Mouse (Mus musculus): ENCODE results near the gene Fhod1.

The Fhod1 gene

GRCm38 (mm10) chr8:105348450-105349095 lies 820 bp upstream of the Fhod1 start, which contains the start of gene Slc9a5:
Slc9a5 (plus strand) TSS chr8:105348843.
- DNase-seq, result peak; percentile 34

- peak; percentile 74 for DNase-seq
These were observed 934 bp downstream of the Fhod1 start for GRCm38 (mm10) chr8:105346611-105347427.

GRCm38 (mm10) chr8:105345061-105345975 lies 2.4 kb downstream of the Fhod1 start:
- peak; percentile 45 for DNase-seq

DNA sequence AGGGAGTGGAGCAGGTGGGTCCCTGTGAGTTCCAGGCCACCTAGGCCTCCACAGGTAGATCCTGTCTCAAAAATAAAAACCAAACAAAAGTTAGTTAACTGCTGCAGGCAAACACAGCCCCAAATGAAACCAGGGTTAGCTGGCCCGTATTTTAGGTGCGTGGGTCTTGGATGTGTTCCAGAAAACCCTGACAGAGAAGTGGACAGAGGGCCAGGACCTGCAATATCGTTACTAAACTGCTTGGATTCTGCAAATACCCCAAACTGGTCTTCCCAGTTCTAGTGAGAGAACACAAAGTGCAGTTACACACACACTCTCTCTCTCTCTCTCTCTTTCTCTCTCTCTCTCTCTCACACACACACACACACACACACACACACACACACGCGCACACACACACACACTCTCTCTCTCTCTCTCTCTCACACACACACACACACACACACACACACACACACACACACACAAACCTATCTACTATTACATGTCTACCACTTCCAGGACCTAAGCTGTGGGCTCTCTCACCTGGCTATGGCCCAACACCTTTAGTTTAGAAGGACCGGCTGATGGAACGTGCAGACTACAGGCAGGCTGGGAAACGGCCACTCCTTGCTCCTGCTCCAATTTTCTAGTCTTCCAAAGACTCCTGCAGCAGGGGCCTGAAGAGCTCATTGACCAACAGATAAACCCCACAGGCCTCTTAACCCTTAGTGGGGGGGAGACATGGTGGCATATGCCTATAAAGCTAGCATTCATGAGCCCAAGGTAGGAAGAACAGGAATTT lies 3.8 kb downstream of the Fhod1 start:
- no peak for DNase-seq

GRCm38 (mm10) chr8:105342768-105343167 lies 5.0 kb downstream of the Fhod1 start:
- no peak for DNase-seq

- no peak for DNase-seq
These were observed 6.4 kb downstream of the Fhod1 start for GRCm38 (mm10) chr8:105341399-105341798.

- no peak for DNase-seq
These were observed 7.7 kb downstream of the Fhod1 start for GRCm38 (mm10) chr8:105339886-105340635.

GRCm38 (mm10) chr8:105338992-105339391 lies 8.8 kb downstream of the Fhod1 start:
- DNase-seq, result no peak

DNA sequence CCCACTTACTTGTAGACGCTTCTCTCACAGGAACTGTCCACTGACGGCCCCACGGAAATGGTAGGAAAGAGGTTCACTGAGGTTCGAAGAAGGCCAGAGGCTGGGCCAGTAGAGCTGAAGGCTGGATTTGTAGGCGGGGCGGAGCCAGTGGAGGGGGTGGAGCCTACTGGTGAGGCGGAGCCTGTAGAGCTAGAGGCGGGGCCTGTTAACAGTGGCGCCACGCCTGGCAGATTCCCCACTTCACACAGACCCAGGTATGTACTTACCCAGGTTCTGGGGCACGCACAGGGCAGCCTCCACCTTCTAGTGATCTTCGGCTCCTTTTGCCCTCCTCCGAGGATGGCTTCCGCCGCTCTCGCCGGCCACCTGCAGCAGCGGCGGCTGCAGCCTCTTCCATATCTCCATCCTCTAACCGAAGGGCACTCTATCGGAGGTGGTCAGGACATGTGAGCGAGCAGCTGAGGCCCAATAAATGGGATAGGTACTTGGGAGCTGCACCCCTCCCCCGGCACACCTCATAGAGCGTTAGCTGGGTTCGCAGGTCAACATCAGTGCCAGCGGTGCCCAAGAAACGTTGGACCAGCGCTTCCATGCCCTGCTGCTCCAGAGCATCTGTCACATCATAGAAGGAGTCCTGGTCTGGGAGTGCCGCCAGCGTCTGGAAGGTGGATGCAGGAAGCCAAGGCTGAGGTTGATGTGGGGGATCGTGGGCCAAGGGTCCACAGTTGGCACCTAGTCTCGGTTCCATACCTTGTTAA lies 11.2 kb downstream of the Fhod1 start:
- DNase-seq, result no peak

- DNase-seq, result no peak
These were observed 15.2 kb downstream of the Fhod1 start for GRCm38 (mm10) chr8:105332523-105332922.

- DNase-seq, result no peak
These were observed 15.8 kb downstream of the Fhod1 start for GRCm38 (mm10) chr8:105331931-105332330.

DNA sequence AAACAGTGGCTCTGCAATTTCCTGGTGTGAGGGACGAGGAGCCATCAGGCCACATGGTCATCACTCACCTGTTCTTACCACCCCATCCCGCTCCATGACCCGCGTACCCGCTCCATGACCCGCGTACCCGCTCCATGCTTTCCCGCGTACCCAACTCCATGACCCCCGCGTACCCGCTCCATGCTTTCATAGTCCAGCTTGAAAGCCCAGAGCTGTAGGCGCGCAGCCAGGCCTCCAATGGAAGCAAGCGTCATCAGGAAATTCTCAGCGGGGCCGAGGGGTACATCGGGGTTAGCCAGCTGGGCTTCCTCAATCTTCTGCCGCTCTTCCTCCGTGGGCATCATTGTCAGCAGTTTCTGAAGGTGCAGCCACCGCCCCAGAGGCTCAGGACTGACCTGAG lies 16.3 kb downstream of the Fhod1 start:
- no peak for DNase-seq

- no peak for DNase-seq
These were observed 17.4 kb downstream of the Fhod1 start for GRCm38 (mm10) chr8:105330325-105330724.

DNA sequence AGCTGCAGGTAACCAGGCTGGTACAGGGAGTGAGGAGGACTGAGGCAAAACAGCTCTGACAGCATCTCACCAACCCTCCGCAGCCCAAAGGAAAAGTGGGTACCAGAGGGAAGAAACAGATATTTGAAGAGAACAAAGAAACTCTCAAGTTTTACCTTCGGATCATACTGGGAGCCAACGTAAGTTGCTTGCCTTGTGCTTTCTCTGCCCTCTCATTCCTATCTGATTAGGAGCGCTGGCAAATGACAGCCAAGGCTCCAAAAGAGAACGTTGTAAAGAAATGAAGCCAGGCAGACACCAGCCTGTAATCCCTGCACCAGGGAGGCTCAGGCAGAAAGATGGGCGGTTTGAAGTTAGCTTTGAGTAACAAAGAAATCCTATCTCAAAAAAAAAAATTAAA lies 20.8 kb downstream of the Fhod1 start:
- DNase-seq, result no peak

DNA sequence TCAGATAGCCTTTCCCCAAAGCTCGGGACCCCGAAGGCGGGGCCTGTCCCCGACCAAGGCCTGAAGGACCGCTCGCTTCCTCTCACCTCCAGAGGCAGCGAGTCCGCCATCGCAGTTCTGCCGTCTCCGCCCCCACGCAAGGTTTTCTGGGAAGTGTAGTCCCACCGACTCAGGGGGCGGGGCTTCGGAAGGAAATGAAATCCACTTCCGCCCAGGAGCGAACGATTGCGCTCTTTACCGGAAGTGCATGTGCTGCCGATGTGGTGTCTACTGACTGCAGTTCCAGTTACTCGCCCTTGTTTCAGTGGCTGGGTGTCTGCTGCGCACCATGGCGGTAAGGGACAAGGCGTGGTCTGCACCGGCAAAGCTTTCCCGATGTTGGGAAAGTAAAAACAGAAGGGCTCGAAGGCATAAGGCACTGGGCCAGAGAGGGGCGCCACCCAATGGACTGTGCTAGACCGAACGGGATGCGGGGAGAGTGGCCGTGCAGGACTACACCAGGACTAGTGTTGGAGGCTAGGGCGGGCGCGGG lies 21.5 kb downstream of the Fhod1 start, which contains the start of the genes Lrrc29 and Tmem208:
Lrrc29 (minus strand) TSS at position 138 of the 532 bp plus-strand sequence.
Tmem208 (plus strand) TSS at position 214 of the 532 bp plus-strand sequence.
- DNase-seq, result peak; percentile 97

DNA sequence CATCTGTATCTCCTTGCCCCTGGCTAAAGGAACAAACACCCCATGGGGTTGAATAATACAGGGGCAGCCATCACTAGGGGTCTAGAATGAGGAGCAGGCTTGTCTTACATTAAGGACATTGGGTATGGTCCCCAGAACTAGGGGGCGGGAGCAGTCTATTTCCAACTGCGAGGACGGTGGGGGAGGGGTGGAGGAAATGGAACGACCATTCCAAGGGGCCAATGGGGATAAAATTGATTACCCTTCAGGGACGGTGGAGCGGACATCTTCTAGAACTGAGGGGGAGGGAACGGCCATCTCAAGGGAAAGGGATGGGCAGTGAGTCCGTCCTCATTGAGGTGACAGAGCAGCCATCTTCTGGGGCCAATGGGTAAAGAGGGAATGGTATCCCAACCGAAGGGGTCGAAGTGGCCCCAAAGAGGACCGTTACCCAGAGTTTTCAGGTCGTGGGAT lies 22.1 kb downstream of the Fhod1 start:
- DNase-seq, result no peak

DNA sequence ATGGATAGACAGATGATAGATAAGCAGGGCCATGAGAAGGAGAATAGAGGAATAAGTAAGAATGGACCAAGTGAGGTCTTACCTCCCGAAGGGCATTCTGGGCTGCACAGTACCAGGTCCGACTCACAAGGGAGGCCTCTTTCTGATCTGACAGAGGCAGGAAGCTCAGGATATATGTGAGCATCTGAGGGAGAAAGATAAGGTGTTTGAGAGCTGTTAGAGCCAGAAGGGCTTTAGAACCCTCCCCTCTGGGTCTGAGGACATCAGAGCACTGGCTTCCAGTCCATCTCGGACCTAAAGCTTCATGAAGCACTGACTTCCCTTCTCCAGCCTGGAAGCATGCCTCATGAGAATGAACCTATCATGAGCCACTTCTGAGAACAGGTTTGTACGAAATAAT lies 24.6 kb downstream of the Fhod1 start:
- DNase-seq, result no peak

GRCm38 (mm10) chr8:105318662-105319190 lies 29.0 kb downstream of the Fhod1 start:
- DNase-seq, result no peak

- no peak for DNase-seq
These were observed 29.8 kb downstream of the Fhod1 start for GRCm38 (mm10) chr8:105317941-105318340.
